Mouse (Mus musculus): ENCODE results near the gene Tgm4. TPM values are rescaled to one million over a fixed set of nuclear protein-coding genes. Genes with fewer than 3 reads are reported as not detected.

Tgm4 gene
- polyA plus RNA-seq, 1 experiment, result not detected

DNA sequence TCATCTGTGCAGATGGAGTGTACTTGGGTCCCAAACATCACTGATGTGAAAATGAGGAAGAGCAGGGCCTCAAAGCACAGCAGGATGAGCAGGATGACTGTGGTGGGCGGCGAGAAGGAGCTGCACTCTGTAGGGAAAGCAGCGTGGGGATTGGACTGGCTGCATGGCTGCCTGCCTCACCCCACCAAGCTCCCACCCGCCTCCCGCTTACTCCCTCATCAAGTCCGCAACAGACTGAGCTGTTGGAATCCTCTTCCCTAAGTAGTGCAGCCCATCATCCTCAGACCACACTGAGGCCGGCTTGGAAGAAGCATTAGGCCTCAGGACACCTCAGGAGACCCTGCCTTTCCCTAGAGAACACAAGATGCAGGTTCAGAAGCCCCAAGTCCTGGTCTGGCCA, 45.8 kb downstream of the Tgm4 start:
- 85% methylated on average over 7 of the region's 7 CpGs for WGBS
- Histone ChIP-seq H3K36me3 (ENCODE audit: control insufficient read depth, insufficient read depth, low read length) (no peaks in the 10 kb centered on the region), H3K27me3 (replicated peaks; ENCODE audit: control insufficient read depth, insufficient read depth, low read length) (no peaks in the 10 kb centered on the region), H3K4me3 (ENCODE audit: insufficient read depth, low read depth, low read length) (no peak overlapping the region), H3K27ac (ENCODE audit: insufficient read depth, low read depth, low read length) (no peak overlapping the region), H3K4me1 (ENCODE audit: control insufficient read depth, insufficient read depth, low read length) (no peaks in the 10 kb centered on the region)
- no peak for DNase-seq
- TF ChIP-seq POLR2A (IDR thresholded peaks at IDR 0.05; ENCODE audit: low read depth, low read length), result no peak
- TF ChIP-seq CTCF (conservative IDR thresholded peaks at IDR 0.05; ENCODE audit: insufficient read depth, insufficient read length, low read depth, low read length), result no peak

DNA sequence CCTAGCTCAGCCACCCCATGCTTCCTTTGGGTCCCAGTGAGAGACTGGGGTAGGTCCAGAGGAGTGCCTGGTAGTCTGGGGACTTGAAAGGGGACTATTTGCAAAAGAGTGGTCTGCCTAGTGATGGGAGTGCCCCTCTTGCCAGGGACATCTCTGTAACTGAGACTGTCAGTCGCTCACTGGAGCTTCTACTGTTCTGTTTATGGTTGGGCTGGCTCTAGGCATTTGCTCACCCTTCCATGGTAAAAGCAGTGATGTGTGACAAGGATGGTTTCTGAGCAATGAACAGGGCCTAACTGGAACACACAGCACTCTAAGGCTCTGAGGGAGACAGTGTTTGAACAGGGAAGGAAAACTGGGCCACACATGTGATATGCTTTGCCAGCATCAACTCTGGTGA, 46.3 kb downstream of the Tgm4 start:
- H3K4me1 ChIP-seq (ENCODE audit: control insufficient read depth, insufficient read depth, low read length), result no peaks in the 10 kb centered on the region
- no peak overlapping the region for H3K27ac ChIP-seq (ENCODE audit: insufficient read depth, low read depth, low read length)
- no peaks in the 10 kb centered on the region for H3K36me3 ChIP-seq (ENCODE audit: control insufficient read depth, insufficient read depth, low read length)
- H3K27me3 ChIP-seq (replicated peaks; ENCODE audit: control insufficient read depth, insufficient read depth, low read length), result no peaks in the 10 kb centered on the region
- peak; percentile 13 for DNase-seq
- 46% methylated on average over 1 of the region's 1 CpGs for WGBS
- no peak overlapping the region for H3K4me3 ChIP-seq (ENCODE audit: insufficient read depth, low read depth, low read length)
- TF ChIP-seq CTCF (conservative IDR thresholded peaks at IDR 0.05; ENCODE audit: insufficient read depth, insufficient read length, low read depth, low read length) (no peak), POLR2A (IDR thresholded peaks at IDR 0.05; ENCODE audit: low read depth, low read length) (no peak)

DNA sequence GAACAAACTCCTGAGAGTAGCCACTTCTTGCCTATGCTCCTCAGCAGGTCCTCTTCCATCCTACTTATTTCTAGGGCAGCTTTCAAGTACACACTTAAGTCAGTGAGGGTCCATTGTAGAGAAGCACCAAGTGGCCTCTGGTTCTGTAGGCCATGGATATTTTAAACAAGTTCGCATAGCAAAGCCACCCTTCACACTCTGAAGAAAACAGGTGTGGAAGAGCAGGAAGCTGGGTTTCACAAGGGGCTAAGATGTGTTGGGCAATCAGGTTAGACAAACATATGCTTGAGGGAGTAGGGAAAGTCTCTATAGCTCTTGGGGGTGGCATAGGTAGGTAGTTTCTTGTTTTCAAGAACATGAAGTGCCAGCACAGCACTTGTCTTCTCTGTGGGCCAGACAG, 50.8 kb downstream of the Tgm4 start:
- Histone ChIP-seq H3K27me3 (replicated peaks; ENCODE audit: control insufficient read depth, insufficient read depth, low read length) (no peaks in the 10 kb centered on the region), H3K27ac (ENCODE audit: insufficient read depth, low read depth, low read length) (no peak overlapping the region)

DNA sequence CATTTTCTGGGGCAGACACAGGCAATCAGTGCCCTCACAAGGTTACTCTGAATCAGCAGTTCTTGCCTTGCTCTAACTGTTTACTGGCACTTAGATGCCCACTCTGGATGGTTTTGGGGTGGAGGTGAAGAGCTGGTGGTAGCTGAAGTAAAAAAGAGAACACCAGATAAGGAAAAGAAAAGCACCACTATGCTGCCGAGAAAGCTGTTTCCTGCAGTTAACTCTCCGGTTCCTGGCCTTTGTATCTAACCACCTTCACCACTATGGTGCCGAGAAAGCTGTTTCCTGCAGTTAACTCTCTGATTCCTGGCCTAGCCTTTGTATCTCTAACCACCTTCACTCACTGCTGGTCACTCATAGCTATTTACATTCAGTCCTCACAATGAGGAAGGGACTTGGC, 53.0 kb downstream of the Tgm4 start:
- H3K4me1 ChIP-seq (ENCODE audit: control insufficient read depth, insufficient read depth, low read length), result no peaks in the 10 kb centered on the region
- 58% methylated on average over 3 of the region's 3 CpGs for WGBS
- no peak overlapping the region for H3K4me3 ChIP-seq (ENCODE audit: insufficient read depth, low read depth, low read length)
- DNase-seq, result no peak
- no peak overlapping the region for H3K27ac ChIP-seq (ENCODE audit: insufficient read depth, low read depth, low read length)
- H3K36me3 ChIP-seq (ENCODE audit: control insufficient read depth, insufficient read depth, low read length), result peaks cover 2% of the 10 kb centered on the region; the same call in 1 of the 2 replicates
- TF ChIP-seq POLR2A (IDR thresholded peaks at IDR 0.05; ENCODE audit: low read depth, low read length), result no peak
- no peak for TF ChIP-seq CTCF (conservative IDR thresholded peaks at IDR 0.05; ENCODE audit: insufficient read depth, insufficient read length, low read depth, low read length)
- H3K27me3 ChIP-seq (replicated peaks; ENCODE audit: control insufficient read depth, insufficient read depth, low read length), result no peaks in the 10 kb centered on the region

More for the DNA sequence above, 50.8 kb downstream of the Tgm4 start:
- 92% methylated on average over 1 of the region's 1 CpGs for WGBS
- H3K4me3 ChIP-seq (ENCODE audit: insufficient read depth, low read depth, low read length), result no peak overlapping the region
- DNase-seq, result no peak
- H3K36me3 ChIP-seq (ENCODE audit: control insufficient read depth, insufficient read depth, low read length), result peaks cover 2% of the 10 kb centered on the region; the same call in 1 of the 2 replicates
- TF ChIP-seq CTCF (conservative IDR thresholded peaks at IDR 0.05; ENCODE audit: insufficient read depth, insufficient read length, low read depth, low read length) (no peak), POLR2A (IDR thresholded peaks at IDR 0.05; ENCODE audit: low read depth, low read length) (no peak)
- H3K4me1 ChIP-seq (ENCODE audit: control insufficient read depth, insufficient read depth, low read length), result no peaks in the 10 kb centered on the region

DNA sequence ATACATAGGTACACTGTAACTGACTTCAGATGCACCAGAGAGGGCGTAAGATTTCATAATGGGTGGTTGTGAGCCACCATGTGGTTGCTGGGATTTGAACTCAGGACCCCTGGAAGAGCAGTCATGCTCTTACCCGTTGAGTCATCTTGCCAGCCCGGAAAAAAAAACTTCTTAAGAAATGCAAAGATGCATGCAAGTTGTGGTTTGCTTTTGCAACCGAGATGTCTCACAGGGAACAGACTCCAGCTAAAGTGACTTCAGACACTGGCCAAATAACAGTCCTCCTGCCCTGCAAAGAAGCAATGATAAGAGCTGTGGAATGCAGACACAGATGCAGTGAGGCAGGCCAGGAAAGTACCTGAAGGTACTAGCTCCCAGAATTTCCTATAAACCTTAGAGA, 56.3 kb downstream of the Tgm4 start:
- 88% methylated on average over 4 of the region's 4 CpGs for WGBS
- no peak for TF ChIP-seq CTCF (conservative IDR thresholded peaks at IDR 0.05; ENCODE audit: insufficient read depth, insufficient read length, low read depth, low read length)
- TF ChIP-seq POLR2A (IDR thresholded peaks at IDR 0.05; ENCODE audit: low read depth, low read length), result no peak
- Histone ChIP-seq H3K36me3 (ENCODE audit: control insufficient read depth, insufficient read depth, low read length) (peaks cover 2% of the 10 kb centered on the region; the same call in 1 of the 2 replicates), H3K27ac (ENCODE audit: insufficient read depth, low read depth, low read length) (no peak overlapping the region), H3K4me3 (ENCODE audit: insufficient read depth, low read depth, low read length) (no peak overlapping the region), H3K4me1 (ENCODE audit: control insufficient read depth, insufficient read depth, low read length) (no peaks in the 10 kb centered on the region), H3K27me3 (replicated peaks; ENCODE audit: control insufficient read depth, insufficient read depth, low read length) (no peaks in the 10 kb centered on the region)
- DNase-seq, result no peak

DNA sequence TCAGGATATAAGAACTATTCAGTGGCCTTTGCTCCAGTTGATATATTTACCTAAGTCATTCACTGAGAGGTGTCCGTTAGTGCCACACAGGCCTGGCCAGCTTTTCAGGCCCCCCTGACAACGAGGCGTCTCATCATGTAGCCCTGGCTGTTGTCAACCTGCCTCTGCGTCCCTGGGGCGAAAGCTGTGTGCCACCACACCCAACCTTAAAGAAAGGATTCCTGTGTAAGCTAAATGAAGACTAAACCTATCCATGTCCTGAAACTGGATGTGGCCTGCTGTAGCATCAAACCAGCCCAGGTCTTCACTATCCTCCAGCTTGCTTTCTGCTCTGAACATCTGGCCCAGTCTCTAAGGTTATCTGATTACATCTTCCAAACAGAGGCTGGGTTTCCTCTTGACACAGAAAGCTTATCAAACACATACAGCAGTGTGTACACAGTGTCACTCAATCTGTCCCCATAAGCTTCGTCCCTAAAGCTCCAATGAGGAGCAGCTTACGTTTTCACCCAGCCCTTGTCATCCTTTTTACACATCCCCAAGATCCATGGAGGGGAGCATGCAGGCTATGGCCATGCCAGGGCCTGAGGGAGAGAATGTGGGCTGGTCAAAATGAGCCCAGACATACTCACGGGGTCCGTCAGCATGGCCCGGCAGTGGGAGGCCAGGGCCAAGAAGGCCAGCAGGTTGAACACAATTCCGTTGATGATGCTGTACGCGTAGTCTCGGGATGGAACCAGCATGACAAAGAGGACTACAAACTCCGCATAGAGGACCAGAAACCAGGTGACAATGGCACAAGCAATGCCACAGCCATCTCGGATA, 65.3 kb downstream of the Tgm4 start:
- WGBS, result 97% methylated on average over 16 of the region's 16 CpGs
- no peak overlapping the region for H3K4me3 ChIP-seq (ENCODE audit: insufficient read depth, low read depth, low read length)
- H3K4me1 ChIP-seq (ENCODE audit: control insufficient read depth, insufficient read depth, low read length), result no peaks in the 10 kb centered on the region
- no peaks in the 10 kb centered on the region; the same call in 1 of the 2 replicates for H3K36me3 ChIP-seq (ENCODE audit: control insufficient read depth, insufficient read depth, low read length)
- TF ChIP-seq POLR2A (IDR thresholded peaks at IDR 0.05; ENCODE audit: low read depth, low read length), result no peak
- no peak for TF ChIP-seq CTCF (conservative IDR thresholded peaks at IDR 0.05; ENCODE audit: insufficient read depth, insufficient read length, low read depth, low read length)
- H3K27ac ChIP-seq (ENCODE audit: insufficient read depth, low read depth, low read length), result no peak overlapping the region
- no peak for DNase-seq
- H3K27me3 ChIP-seq (replicated peaks; ENCODE audit: control insufficient read depth, insufficient read depth, low read length), result no peaks in the 10 kb centered on the region

DNA sequence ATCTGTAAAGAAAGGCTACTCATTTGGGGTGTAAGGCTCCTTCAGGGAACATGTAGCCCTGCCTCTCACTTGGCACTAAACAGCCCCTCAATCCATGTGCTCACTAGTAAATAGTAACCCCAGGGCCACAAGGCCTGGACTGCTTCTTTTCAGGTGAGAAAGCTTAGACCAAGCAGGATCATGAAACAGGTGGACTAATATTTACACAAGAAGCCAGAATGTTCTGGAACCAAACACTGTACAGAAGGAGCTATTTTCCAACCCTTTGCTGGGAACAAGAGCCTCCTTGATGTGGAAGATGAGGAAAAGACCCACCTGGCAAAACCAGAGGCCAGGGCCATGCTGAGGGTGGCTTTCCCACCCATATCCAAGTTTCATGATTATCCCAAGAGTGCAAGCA, 68.9 kb downstream of the Tgm4 start:
- Histone ChIP-seq H3K27ac (ENCODE audit: insufficient read depth, low read depth, low read length) (no peak overlapping the region), H3K27me3 (replicated peaks; ENCODE audit: control insufficient read depth, insufficient read depth, low read length) (no peaks in the 10 kb centered on the region), H3K36me3 (ENCODE audit: control insufficient read depth, insufficient read depth, low read length) (peaks cover 2% of the 10 kb centered on the region; the same call in 1 of the 2 replicates), H3K4me3 (ENCODE audit: insufficient read depth, low read depth, low read length) (no peak overlapping the region), H3K4me1 (ENCODE audit: control insufficient read depth, insufficient read depth, low read length) (no peaks in the 10 kb centered on the region)
- no peak for DNase-seq
- TF ChIP-seq CTCF (conservative IDR thresholded peaks at IDR 0.05; ENCODE audit: insufficient read depth, insufficient read length, low read depth, low read length) (no peak), POLR2A (IDR thresholded peaks at IDR 0.05; ENCODE audit: low read depth, low read length) (no peak)

All from kidney, adult 2 months (tissue).